ENCODE assay signal across 11 mouse cellular contexts in the genomic region with DNA sequence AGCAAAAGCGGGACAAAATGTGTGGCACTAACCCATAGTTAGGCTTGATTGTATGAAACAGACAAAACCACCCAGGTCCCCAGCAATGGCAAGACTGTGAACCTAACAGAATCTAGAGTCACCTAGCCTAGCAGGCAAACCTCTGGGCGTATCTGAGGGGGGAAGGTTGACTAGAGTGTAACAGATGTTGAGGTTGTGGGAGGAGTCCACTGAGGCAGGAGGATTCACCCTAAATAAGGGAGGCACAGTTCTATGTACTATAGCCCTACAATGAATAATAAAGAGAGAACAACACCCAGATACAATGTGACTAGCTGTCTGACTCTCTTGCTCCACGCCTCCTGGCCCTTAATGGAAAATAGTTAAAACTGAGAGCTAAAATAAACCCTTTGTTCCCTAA.
"Had no signal": no experiment of that assay in that cellular context is flagged by ENCODE, and none has a peak within 500 bp of the region (broad histone marks: within the 10 kb centered on the region; RNA-seq: fewer than 3 reads in every experiment).

No protein-coding gene starts in this region.

- DNase-seq: lung, adult 18-20 months; lung, embryonic 14.5 days; lung, postnatal 10 days; retina, postnatal 1 day; right cerebral cortex, adult 18-20 months; right cerebral cortex, postnatal 25 days; right cerebral cortex, postnatal 4 days; spleen, adult 18-20 months; thymus, adult 2 months; thymus, postnatal 25 days; thymus, postnatal 4 days had no signal
